Mouse (Mus musculus) T-helper 1 cell (primary cell): ENCODE measurements at regions not wholly inside any gene's neighbourhood (a gene's known extent, or its start where the extent isn't known, plus 50 kb on each side); places are given as distances from the start of the nearest gene placed in this dataset.

Experiments used
- in situ Hi-C: fragments of 300-600 bp; cut with MboI, MseI; formaldehyde crosslinking; loops from one replicate; pipeline ENCODE4 v1.15.1; 2025; ENCODE audit warnings: high pct_unique_total_duplicates

DNA sequence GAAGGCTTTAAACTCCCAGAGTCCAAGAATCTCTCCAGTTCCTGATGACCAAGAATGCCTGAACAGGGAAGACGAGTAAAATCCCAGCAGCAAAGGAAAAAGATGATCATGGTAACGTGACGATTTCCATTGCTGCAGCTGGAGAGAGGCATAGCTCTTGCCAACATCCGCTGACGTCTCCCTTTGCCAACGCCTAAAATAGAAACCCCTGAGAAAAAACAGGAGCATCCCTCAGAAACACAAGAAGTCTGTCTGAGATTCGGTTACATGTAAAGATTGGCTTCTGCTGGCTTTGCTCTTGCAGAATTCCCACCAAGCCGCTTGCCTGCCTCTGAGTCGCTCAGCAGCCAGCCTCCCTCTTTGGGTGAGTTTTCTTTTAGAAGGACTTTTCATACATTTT, 290.3 kb upstream of the Nt5c1b start:
- in situ Hi-C loops, result no loop called here

DNA sequence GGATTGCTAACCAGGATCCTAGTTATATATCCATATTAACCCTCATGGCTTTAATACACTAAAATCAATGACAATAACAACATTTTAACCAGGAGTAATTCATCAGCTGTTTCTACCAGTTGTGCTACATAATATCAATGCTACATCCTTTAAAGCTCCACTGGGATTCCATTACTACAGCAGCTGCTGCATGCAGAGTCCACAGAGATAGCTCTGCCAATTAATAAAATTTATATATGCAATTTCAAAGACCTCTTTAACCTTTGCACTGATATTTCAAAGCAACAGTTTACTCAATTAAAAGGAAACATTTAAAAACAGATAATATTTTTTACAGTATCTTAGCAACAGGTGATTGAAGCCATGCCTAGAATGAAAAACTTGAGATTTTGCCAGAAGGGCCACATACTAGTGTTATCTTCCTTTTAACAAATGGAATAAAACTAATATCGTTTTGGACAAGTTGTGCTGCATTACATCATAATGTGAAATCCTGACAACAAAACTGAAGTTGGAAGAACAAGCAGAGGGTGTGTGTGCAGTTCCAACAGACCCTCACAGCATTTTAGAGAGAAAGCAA, 256.8 kb upstream of the Nt5c1b start:
- in situ Hi-C loops, result no loop called here

DNA sequence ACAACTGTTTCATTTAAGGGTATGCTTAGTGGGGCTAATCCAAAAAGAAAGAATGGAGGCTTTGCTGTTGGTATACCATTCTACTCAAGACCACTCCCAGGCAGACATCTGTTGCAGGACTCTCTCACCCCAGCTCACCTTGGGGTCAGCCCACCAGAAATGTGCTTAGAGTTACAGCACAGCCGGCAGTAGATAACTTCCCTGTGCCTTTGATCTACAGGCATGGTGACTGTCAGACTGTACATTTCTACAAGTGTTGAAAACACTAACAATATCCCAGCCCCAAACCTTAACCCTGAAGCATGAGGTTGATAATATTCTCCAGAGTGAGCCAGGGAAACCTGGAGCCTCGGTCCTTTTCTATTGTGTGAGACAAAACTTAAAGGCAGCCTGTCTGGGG, 247.7 kb upstream of the Nt5c1b start:
- in situ Hi-C loops, result no loop called here

DNA sequence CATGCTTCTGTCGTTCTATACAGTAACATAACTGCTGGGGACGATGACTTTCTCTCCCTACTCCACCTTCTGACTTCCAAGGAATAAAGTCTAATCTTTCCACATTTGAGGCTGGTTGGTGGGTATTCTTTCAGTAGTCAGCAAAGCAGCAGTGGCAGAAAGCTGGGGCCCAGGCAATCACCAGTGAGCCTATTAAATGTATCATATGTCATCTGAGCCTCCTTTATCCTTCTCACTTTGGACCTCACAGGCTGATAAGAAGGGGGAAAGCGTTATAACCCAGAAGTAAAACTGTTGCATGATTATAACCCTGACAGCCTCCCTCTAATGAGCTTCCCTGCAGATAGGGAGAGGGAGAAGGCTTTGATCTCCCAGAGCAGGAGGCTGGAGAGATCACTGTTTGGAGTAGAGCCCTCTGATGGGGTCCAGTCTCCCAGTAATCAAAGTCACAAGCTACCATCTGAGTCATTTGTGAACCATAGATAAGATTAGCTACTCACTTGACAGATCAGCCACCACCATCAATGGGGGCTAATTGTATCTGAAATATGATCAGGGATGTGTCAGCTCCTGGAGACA, 241.7 kb upstream of the Nt5c1b start:
- in situ Hi-C loops, result no loop called here

DNA sequence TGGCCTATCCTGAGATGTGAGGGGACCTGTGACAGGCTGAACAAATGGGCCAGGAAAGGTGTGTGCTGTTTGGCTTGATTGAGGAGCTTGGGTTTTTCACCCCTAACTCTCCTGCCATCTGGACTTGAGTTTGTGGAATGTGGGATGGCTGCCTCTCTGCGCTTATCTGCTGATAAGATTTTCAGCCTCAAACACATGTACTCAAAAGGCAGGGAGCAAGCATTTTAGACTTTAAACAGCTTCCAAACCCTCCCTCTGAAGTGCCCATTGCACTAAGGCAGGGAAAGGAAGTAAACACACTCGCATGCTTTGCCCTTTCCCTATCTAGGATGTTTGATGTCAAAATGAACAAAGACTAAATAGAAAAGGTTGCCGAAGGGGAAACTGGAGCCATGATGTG, 235.6 kb upstream of the Nt5c1b start:
- in situ Hi-C loops, result no loop called here

DNA sequence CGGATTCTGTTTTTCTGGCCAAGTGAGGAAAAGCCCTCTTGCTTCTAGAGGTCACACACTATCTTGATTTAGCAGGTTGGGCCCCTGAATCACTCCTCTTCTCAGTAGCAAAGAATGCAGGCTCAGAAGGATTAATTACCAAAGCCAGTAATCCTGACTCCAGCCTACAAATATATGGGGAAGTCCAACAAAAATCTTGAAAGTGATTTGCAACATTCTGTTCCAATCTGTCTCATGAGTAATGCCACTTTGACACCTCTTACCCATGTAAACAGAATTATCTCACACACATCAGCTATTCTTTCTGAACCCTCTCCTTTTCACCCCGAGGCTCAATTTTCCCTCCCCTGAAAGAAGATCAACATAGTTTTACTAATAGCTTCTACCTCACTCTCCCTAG, 233.9 kb upstream of the Nt5c1b start:
- in situ Hi-C loops, result no loop called here

DNA sequence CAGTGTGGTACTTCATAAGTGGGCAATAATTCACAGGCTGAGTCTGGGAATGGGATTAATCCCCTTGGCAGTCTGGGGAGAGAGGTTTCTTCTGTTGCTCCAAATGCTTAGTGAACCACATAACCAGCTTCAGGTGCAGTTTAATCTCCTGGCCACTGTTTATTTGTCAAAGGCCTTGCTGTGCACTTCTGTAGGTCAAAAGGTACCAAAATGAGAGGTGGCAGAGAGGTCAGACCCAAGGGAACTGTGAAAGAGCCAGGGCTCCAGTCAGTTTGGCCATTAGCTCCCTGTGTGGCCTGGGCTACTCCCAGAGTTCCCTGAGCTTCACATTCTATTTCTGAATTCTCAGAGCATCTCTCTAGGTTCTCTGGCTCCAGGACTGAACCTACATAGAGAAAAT, 229.6 kb upstream of the Nt5c1b start:
- in situ Hi-C loops, result no loop called here

DNA sequence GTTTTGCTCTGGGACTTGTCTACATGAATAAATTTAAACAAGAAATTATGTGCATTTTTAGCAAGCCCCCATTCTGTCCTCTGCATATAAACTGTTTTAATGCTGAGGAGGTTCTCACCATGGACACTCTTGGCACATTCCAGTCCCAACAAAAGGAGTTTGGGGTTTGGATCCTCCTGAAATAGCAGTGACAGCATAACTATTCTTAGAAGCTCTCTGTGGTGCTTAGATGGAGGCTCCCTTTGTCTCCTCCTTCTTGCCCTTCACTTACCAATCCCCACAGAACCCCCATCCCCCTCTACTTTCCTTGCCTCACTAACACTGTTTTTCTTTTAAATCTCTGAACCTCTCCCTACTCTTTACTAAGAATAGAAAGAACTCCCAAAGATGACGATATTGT, 208.9 kb upstream of the Nt5c1b start:
- in situ Hi-C loops, result no loop called here

DNA sequence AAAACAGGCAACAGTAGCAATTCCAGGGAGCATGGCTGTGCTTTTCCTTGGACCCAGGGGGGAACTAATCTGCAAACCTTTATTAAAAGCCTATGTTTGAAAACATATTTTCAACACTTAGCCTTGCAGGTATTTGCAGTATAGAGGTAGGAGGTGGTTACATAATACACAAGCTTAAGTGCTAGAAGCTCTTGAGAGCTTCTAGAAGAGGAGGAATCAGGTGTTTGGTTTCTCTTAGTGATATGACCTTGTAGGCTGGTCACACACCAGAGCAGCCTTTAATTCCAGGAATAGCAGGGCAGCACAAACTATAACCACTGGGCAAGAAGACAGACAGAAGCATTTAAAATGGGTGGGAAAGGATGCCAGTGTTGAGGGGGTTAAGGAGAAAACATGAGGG, 201.7 kb upstream of the Nt5c1b start:
- in situ Hi-C loops, result no loop called here

DNA sequence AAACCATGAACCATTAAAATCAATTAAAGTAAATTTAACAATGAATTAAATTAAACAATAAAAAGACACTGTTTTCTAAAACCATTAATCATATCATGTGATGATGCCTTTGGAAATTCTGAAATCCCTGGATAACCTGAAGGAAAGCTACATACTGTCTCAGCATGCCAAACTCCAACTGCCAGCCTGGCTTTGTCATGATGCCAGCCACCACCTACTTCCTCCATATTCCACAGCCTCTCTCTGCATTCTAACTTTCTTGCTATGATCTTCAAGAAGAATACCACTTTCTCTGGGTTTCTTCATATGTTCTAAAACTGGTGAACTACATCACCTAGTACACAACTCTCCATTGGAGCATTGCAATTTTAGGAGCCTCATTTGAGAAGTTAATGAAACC, 201.2 kb upstream of the Nt5c1b start:
- in situ Hi-C loops, result no loop called here

DNA sequence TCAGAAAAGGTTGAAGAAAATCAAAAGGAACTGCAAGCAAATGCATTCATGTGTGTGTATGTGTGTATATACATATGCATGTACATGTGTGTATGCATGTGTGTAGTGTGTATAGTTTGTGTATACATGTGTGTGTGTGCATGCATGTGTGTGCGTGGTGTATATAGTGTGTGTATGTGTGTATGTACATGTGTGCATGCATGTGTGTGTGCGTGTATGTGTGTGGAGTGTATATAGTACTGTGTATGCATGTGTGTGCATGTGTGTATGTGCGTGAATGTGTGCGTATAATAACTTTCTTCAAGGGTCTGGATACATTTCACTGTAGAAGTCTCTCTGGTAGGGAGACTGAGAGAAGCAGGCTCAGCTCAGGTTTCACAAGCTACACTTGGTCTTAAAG, 191.1 kb upstream of the Nt5c1b start:
- in situ Hi-C loops, result no loop called here

DNA sequence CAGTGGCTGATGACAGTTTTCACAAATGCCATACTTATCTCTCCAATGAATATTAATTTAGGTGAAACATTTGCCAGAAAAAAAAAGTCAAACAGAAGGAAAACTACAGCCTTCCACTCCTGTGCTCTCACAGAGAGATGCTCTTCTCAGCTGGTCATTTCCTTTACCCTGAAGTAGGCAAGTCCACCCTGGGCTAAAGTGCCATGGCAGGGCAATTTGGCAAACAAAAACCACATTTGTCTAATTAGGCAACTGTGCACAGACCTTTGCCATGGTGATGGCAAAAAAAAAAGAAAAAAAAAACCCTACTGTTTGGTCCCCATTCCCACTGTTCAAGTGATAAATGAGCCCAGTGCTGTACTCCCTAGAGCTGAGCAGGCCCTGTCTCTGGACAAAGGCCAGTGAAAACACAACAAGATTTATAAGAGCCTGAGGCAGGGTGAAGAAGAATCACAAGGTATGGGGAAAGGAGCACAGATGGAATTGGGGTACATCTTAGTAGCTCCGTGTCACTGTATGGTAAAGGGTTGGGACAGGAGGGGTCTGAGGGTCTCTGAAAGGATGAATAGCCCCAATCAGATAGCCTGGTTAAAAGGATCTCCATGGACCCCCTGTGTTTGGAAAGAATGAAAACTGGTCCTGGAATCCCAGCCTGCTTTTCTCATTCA, 190.5 kb upstream of the Nt5c1b start:
- in situ Hi-C loops, result no loop called here

DNA sequence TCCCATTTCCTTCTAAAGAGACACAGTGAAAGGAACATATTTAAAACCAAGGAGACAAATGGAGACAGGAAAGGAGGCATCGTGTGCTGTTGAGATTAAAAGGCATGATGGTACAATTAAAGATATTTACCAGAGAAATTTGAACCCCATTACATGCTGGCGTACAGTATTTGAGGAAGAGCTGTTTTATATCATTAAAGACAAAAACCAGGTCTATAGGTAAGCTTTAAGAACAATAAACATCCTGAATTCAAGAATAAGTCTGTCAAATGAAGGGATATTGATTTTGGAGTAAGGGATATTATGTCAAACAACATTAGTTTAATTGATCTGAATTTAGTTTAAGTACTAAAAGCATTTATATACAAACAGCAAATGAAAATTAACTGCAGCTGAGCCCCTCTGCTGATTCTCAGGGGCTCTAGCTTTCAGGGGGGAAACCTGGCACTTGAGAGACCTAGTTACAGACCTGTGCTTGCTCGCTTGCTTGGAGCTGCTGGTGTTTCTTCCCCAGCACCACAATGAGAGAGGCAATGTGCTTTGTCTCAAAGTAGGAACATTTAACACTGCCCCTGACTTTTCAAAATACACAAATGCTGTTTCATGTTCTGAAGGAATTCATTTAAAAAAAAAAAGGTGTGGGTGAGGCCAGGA, 189.8 kb upstream of the Nt5c1b start:
- in situ Hi-C loops, result no loop called here

DNA sequence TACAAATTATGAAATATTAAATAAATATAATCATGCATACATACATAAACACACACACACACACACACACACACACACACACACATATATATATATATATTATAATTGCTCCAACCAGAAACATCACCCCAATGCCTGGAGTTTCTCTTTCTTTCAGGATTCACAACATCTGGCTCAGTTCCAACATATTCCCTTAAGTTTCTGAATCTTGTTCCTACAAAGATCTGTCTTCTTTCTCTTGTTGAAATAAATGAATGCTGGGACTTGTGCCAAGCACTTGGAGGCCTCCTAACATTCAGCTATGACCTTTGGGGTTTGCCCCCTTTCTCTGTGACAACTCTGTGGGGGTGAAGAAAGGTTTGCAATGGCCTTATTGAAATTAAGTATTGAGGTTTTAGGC, 187.2 kb upstream of the Nt5c1b start:
- in situ Hi-C loops, result no loop called here

DNA sequence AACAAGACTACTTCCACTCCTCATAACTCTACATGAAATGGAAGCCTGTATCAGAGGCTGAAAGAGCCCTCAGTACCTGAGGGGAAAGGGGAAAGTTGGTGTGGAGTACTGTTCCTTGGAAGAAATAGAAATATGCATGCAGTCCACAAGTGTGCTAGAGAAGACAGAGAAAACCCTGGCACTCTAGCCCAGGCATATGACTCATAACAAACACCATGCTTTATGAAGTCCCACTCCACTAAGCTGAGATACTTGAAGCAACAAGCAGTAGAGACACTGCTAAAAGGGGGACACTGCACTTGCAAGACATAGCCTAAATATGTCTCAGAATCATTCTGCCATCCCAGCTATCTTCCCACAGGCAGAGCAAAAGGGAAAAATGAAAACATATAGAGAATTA, 183.2 kb upstream of the Nt5c1b start:
- in situ Hi-C loops, result no loop called here

DNA sequence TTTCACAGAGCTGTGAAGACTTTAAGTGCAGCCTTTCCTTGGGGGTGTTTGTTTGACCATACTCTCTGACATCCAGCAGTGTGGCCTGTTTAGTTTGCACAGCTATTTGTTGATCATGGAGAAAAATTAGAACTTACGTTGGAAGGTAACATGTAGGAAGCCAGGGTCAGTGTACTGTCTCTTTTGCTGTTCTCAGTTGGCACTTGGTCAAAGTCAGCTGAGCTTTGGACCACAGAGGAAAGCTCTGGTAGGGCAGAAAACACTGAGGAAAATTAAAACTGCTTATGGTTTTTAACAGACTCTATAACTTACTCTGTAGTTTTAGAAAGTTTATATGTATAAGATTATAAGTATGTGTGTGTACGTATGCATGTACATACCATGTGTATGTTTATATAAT, 180.0 kb upstream of the Nt5c1b start:
- in situ Hi-C loops, result no loop called here

DNA sequence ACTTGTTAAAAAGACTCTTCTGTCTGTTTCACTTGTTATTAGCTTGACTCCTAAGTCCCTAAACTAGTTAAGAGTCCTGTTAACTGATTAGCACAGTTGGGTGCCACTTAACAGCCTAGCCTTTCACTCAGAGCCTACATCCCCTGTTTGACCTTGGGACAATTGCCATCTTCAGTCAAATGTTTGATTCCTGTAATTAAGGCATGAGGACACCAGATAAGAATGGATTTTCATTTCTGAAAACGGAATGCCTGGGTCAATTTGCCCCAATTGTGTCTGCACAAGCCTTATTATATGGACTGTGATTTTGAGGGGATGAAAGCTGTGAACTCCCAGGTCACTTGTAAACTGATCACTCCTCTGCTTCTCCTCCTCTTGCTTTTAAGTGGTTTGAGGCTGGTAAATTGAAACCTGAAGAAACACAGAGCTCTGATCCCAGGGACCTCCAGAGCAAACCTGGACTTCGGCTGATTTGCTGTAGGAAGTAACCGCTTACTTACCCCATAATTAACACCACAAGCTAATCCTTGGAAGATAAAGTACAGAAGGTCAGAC, 171.8 kb upstream of the Nt5c1b start:
- in situ Hi-C loops, result no loop called here

DNA sequence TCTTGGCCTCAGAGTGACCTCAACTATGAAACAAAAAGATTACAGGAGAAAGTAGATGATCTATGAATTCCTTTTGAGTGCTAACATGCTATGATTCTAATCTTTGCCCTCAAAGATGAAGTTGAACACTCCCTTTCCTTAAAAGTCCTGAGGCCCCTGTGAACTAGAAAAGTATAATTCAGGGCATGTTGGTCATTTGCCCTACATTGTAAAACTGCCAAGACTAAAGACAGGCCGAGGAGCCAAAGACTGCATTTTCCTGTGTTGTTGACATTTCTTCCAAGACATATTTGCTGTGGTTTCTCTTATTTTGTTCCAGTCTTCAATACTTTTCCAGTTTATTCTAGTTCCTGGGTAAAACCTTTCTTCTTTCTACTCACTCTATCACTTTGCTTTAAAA, 159.9 kb upstream of the Nt5c1b start:
- in situ Hi-C loops, result no loop called here

DNA sequence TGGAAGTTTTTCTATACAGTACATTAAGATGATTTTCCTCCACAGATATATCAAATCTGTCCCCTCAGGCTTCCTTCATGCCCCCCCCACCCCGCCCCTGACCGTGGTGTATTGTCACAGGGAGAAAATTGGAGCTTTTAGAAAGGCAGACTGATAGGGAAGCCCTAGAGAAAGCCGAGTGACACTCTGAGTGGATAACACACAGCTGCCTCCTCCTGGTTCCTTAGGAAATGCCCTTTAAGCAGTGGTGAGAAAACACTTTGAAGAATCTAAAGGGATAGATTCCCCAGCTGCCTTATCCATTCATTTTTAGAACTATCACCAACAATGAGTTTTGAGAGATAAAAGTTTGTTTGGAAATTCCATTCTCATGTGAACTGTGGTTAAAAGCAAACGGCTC, 147.0 kb upstream of the Nt5c1b start:
- in situ Hi-C loops, result no loop called here

DNA sequence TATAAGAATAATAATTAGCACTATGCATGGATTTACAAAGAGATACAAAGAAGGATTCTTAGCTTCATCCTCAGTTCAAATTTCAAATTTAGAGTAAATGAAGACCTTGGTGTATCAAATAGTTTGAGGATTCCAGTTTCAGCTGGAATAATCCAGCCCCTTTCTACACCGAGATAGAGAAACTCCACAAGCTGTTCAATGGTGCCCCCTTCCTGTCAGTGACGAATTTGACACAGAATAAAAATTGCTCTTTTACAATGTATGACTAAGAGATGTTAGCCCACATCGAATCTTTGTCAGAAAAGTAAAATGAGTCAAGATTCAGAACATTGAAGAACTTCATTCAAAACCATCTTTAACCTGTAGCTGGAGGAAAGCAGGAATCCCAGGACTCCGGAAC, 145.9 kb upstream of the Nt5c1b start:
- in situ Hi-C loops, result no loop called here

DNA sequence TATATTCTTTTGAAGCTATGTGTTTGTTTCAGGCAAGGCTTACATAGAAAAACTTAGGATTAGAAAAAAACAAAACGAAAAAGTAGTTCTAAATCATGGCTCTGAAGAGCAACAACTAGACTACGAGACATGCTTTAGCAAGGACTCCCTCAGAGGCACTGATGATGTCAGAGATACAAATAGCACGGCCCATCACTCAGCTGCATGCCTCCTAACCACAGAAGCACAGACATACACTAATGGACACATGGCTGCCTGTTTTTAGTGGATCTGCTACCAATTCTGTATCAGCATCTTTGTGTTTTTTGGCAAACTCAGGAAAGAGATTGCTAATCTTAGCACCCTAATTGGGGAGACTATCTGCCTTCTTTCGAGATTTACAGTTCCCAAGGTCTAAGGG, 138.6 kb upstream of the Nt5c1b start:
- in situ Hi-C loops, result no loop called here

DNA sequence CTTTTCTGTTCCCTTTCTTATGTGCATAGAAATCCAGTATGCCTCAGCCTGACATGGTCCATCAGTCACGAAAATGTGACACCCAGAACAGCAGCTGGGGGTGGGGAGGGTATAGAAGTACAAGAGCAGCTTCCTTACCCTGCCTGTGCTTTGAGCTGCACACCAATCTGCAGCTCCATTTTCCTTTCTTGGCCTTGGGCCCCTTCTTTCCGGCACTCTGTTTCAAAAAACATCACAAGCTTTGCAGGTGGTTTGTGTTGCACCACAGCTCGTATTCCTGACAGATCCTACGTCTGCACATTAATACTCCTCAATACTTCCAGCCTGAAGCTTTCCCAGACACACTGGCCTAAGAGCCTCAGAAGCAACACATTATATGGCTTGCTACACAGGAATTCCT, 138.1 kb upstream of the Nt5c1b start:
- in situ Hi-C loops, result no loop called here

DNA sequence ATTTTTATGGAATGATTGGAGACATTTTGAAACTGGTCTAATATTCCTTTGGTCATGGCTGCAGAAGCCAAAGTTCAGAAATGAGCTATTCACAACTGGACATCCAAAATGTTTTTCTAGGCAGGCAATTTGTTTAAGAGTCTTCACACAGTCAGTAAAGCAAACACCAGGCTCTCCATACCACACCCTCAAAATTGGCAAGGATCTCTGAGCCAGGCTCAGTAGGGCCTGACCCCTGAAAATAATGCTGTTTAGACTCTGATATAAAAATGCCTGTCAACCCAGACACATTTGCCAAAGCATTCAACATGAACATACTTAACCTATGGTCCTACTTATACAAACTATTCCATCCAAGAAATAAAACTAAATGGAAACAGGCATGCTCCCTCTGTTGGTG, 121.7 kb upstream of the Nt5c1b start:
- in situ Hi-C loops, result no loop called here
